Mouse (Mus musculus): Measurements from ENCODE around the gene Slc23a3. TPM values are rescaled to one million over a fixed set of nuclear protein-coding genes. Genes with fewer than 3 reads are reported as not detected.

Slc23a3 gene
- total RNA-seq (2021) = 1 to 10 TPM; 2.0 to 3.9 TPM
- long read RNA-seq, experiment 1 = 0 reads
- long read RNA-seq, experiment 2, partial matches to known transcripts = 2 of 4 reads
- long read RNA-seq, experiment 2, other reads (novel, unspliced or antisense) = 2 of 4 reads

- DNase-seq (ENCODE audit: low spot score in 2 of 2) = no peak
These were observed at the start of gene Slc23a3 for GRCm38 (mm10) chr1:75133421-75134207. Gene Slc23a3 (minus strand): TSS chr1:75133890.

GRCm38 (mm10) chr1:75182160-75182559, 48.5 kb upstream of the Slc23a3 start:
- no peak for DNase-seq (ENCODE audit: low spot score in 2 of 2)

- no peak for DNase-seq (ENCODE audit: low spot score in 2 of 2)
These were observed 47.7 kb upstream of the Slc23a3 start for GRCm38 (mm10) chr1:75181377-75181870.

- DNase-seq (ENCODE audit: low spot score in 2 of 2) = no peak
These were observed 47.1 kb upstream of the Slc23a3 start for GRCm38 (mm10) chr1:75180741-75181140.

GRCm38 (mm10) chr1:75180105-75180590, 46.5 kb upstream of the Slc23a3 start, which contains the start of gene Abcb6:
Gene Abcb6 (minus strand): TSS chr1:75180392.
- peak; percentile 88 to 91 for DNase-seq (ENCODE audit: low spot score in 2 of 2)

- DNase-seq (ENCODE audit: low spot score in 2 of 2) = peak; percentile 25 to 34
These were observed 45.8 kb upstream of the Slc23a3 start for GRCm38 (mm10) chr1:75179334-75180104.

GRCm38 (mm10) chr1:75168472-75169464, 35.1 kb upstream of the Slc23a3 start, which contains the start of gene Zfand2b:
Gene Zfand2b (plus strand): TSS chr1:75168646.
- peak; percentile 96 for DNase-seq (ENCODE audit: low spot score in 2 of 2)

GRCm38 (mm10) chr1:75168093-75168471, 34.4 kb upstream of the Slc23a3 start:
- DNase-seq (ENCODE audit: low spot score in 2 of 2) = no peak

GRCm38 (mm10) chr1:75160256-75160617, 26.5 kb upstream of the Slc23a3 start:
- DNase-seq (ENCODE audit: low spot score in 2 of 2) = no peak

- DNase-seq (ENCODE audit: low spot score in 2 of 2) = no peak
These were observed 26.0 kb upstream of the Slc23a3 start for GRCm38 (mm10) chr1:75159540-75160255.

GRCm38 (mm10) chr1:75158990-75159389, 25.3 kb upstream of the Slc23a3 start:
- DNase-seq (ENCODE audit: low spot score in 2 of 2) = no peak

GRCm38 (mm10) chr1:75155837-75156236, 22.1 kb upstream of the Slc23a3 start:
- no peak for DNase-seq (ENCODE audit: low spot score in 2 of 2)

GRCm38 (mm10) chr1:75148727-75149126, 15.0 kb upstream of the Slc23a3 start:
- DNase-seq (ENCODE audit: low spot score in 2 of 2) = no peak

- DNase-seq (ENCODE audit: low spot score in 2 of 2) = no peak
These were observed 13.9 kb upstream of the Slc23a3 start for GRCm38 (mm10) chr1:75147411-75148135.

- DNase-seq (ENCODE audit: low spot score in 2 of 2) = no peak
These were observed 11.9 kb upstream of the Slc23a3 start for GRCm38 (mm10) chr1:75145589-75145988.

- peak; percentile 95 to 96 for DNase-seq (ENCODE audit: low spot score in 2 of 2)
These were observed 8.9 kb upstream of the Slc23a3 start, which contains the start of the genes Cnppd1 and Retreg2 for GRCm38 (mm10) chr1:75142301-75143261. Gene Cnppd1 (minus strand): TSS chr1:75142711. Gene Retreg2 (plus strand): TSS chr1:75142778.

GRCm38 (mm10) chr1:75141486-75142190, 7.9 kb upstream of the Slc23a3 start:
- DNase-seq (ENCODE audit: low spot score in 2 of 2) = peak; percentile 39 to 60

Data from left cerebral cortex, adult 18-20 months (tissue).